Mouse (Mus musculus) heart, adult 2 months (tissue): ENCODE measurements at regions not wholly inside any gene's neighbourhood (a gene's known extent, or its start where the extent isn't known, plus 50 kb on each side); places are given as distances from the start of the nearest gene placed in this dataset.

ENCODE experiments used
- CTCF ChIP-seq: fragments of 200-600 bp; IDR thresholded peaks from 2 replicates; pipeline ENCODE4 v1.8.1; 2022; ENCODE audit warnings: antibody characterized with exemption, mild to moderate bottlenecking, moderate library complexity
- EP300 ChIP-seq: fragments of 200-500 bp; IDR thresholded peaks from 2 replicates; pipeline ENCODE4 v1.6.1; 2011; ENCODE audit warnings: low read depth, low read length, control low read depth; ENCODE audit not compliant: insufficient read depth

DNA sequence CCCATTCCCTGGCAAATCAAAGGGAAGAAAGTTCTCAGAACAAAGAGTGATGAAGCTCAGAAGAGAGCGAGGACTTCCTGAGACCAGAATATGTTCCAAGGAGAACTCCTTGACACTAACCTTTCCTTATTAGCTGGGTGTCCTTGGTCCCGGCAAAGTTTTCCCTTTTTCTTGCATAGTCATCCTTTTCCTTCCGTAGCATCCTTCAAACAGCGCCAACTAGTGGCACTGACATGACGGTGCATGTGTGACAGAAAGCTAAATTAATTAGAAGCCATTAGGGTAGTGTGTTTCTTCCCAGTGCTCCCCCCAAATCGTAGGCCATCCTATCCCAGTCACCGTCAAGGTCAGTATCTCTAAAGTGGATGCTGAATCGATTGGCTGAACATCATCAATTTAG, 100.5 kb upstream of the Cand1 start:
- TF ChIP-seq CTCF (peak; percentile 54), EP300 (no peak)
